Mouse (Mus musculus) layer of hippocampus, postnatal 14 days (tissue): ENCODE measurements at regions not wholly inside any gene's neighbourhood (a gene's known extent, or its start where the extent isn't known, plus 50 kb on each side); places are given as distances from the start of the nearest gene placed in this dataset.
A peak's percentile ranks its signal among the peaks of the same experiment; 100 is the strongest.

ENCODE experiments used
- DNase-seq, 2 experiments: peaks; one replicate each; pipeline ENCODE4 v3.0.0; 2021 to 2022; ENCODE audit warnings: low spot score in 2 of 2, mixed read lengths in 1 of 2
- microRNA-seq, 2 experiments: library from miRNA; unstranded; fragments of <30 nt; microRNA quantifications; one replicate each; pipeline ENCODE4 v1.2.0; 2021

DNA sequence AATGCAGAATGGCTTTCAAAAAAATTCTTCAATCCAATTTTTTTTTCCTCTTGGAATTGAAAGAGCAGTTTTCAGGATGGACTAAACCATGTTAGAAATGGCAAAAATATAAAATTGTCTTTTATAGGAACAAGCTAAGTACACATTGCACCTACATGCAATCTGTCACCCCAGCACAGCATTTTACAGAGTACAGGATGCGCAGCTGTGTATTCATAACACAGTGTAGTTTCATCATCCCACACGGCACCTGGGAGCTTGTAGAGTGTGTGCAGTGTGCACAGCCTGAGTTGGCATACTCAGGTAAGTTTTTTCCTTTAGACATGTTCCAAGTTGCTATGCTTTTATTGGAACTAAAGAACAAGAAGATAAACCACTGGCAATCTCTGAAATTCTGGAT is 974.0 kb downstream of the Stpg2 start:
- DNase-seq: peak in 1 of 2 experiments; percentile 71

DNA sequence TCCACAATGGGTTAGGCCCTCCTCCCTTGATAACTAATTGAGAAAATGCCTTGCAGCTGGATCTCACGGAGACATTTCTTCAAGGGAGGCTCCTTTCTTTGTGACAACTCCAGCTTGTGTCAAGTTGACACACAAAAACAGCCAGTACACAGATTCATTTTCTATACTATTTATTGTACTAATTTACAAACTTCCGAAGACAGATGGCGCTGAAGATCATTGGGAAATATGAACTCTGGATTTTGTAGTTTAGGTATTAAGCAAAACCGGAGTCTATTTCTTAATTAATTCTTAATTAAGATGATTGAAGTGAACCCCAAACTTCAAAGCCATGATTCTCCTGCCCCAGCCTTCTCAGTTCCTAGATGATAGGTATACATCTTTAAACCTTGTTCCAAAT is 977.2 kb downstream of the Stpg2 start:
- DNase-seq: no peak

DNA sequence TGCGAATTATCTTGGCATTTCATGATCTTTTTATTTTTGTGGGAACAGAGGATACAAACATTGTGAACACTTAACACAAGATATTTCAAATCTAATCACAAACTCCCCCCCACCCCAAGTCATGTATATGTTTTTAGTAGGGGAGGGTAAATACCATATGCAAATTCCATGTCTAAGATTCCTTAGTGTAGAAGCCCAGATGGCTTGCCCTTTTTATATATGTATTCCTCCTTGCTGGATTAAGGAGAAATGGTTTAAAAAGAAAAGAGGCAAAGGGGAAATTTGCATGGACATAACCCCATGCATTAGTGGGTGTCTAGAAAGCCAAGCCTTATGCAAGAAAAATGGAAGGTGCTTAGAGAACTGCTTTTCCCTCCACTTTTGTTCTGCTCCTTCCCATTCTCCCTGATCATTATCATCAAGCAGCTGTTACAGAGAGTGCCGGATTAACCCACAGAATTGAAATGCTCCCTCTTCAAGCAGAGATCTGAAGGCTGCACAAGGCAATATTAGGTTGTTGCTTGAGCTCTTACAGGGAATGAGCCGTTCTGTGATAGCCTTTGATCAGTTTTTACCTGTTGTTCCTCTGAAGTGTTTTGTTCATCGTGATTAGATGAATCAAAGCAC is 979.5 kb downstream of the Stpg2 start:
- DNase-seq: no peak

DNA sequence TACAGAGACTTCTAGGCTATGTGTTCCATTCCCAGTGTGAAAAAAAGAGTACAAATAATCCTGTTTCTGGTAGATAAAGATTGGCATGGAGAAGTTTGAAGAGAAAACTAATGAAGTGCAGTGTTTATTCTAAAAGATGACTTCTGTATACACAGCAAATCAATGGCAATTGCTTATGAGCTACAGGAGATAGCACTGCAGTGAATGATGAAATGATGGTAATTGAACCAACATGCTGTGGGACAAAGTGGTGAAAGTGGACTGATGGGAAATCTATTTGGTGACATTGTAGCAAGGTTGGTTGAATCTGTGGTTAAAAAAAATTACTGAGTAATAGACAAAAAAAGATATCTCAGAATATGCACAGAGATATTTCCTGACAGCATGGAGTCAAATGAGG is 1000.4 kb downstream of the Stpg2 start:
- no peak for DNase-seq

DNA sequence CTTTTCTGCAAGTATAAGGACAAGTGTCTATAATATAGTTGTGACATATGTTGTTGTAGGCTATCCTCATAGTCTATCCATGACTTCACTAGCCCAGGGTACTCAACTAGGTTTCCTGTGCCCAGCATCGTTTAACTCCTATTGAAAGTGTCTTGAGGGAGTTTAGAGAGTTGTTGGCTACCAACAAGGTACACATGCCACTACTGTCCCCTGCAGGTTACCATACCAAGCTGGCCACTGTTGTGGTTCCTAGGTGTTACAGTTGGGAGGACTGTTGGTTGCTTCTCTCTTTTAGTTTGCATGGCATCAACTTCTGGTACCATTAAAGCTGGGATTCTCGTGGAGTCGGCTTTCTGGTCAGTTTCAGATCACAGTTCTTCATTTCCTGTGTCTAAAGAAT is 990.7 kb downstream of the Pdha2 start:
- no peak for DNase-seq

DNA sequence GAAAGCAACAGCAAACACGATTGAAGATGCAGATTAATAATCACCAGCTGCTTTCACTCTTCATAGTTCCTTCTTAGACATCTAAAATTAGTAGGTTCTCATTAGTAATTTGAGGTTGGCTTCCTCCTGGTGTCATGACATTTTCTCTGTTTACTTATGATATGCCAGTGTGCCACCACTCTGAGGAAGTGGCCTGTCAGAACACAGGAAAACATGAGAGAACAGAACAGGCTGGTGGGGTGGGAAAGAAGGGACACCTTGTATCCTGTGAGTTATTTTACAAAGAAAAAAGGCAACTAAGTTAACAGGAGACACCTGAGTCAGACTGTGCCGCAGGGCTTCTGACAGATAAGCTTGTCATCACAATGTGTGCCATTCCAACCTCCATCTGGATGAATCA is 981.4 kb downstream of the Pdha2 start:
- DNase-seq: no peak

DNA sequence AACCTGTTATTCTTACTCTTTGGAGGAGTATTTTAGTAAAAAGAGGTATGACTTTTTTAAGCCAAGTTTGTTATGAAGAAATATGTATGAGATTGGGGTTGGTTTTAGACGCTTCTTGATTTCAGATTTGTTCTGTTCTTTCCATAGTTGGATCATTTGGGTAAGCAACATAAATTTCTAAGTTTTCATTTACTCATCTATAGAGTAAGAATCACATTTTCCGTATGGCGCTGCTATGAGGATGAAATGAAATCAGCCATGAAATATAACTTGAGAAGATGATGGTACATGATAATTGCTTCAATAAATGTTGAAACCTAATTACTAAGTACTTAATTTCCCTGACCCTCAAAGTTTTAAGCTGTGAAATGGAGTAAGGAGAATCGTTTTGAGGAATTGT is 979.0 kb downstream of the Pdha2 start:
- DNase-seq: no peak

DNA sequence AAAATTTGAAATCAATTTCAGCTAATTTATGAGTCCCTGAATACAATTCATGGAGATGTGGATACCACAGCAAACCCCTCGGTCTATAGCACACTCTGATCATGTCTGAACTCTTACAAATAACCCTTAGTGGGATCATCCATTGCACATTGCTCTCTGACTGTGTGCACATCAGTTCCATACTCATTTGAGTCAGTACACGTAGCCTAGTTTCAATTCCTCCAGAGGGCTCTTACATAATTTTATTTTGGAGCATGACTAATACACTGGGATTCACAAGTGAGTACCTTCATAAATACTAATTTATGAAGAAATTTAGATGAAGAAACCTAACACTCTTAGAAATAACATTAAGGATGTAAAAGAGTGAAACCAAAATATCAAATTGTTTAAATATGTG is 978.3 kb downstream of the Pdha2 start:
- DNase-seq: no peak

DNA sequence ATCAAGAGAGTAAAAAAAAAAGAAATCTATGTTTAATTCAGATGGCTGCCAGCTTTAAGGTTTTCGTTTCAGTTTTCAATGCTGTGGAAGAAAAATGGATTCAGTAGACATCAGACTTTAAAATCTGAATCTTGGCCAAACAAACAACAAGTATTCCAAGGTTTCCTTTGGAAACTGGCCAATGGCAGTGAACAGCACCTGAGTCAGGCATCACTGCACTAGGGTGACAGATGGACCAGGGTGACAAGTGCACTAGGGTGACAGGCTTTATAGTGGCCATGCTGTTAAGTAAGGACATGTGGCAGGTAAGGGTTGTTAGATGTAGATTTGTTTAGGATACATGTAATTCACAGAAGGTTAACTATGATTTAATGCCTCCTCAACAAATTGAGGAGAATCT is 972.9 kb downstream of the Pdha2 start:
- DNase-seq: no peak

Small RNA genes lying in the stretch of these regions (microRNA-seq; reads per million reads assigned to microRNA genes)
- 14.2 to 15.6 reads per million in 2 experiments for gene Mir7j
